Mouse (Mus musculus) intestine, embryonic 15.5 days (tissue): Measurements from ENCODE around the gene Nr1d2. TPM values are rescaled to one million over a fixed set of nuclear protein-coding genes. Genes with fewer than 3 reads are reported as not detected.

Experiments used
- polyA plus RNA-seq: library from polyadenylated mRNA; unstranded; fragments of >200 nt; fragmentation: Nextera tagmentation; extraction: Ambion mirVana; gene quantifications from 2 replicates; pipeline ENCODE4 v1.2.1, GENCODE M21; 2015

Nr1d2 gene
- polyA plus RNA-seq, 1 experiment from 2014 or later, result 6.9 TPM

Other genes starting within 250 kb of the Nr1d2 start
- gene Nkiras1, start 32.0 kb upstream of the Nr1d2 start, polyA plus RNA-seq, result 16.8 and 17.1 TPM in 2 replicates
- gene Rpl15, start 32.3 kb upstream of the Nr1d2 start, polyA plus RNA-seq, result 406 and 450 TPM in 2 replicates
- 121 and 130 TPM in 2 replicates for gene Ube2e1, start 92.7 kb upstream of the Nr1d2 start, polyA plus RNA-seq